Comparison of ENCODE assay signal across 8 mouse cellular contexts in the genomic region with DNA sequence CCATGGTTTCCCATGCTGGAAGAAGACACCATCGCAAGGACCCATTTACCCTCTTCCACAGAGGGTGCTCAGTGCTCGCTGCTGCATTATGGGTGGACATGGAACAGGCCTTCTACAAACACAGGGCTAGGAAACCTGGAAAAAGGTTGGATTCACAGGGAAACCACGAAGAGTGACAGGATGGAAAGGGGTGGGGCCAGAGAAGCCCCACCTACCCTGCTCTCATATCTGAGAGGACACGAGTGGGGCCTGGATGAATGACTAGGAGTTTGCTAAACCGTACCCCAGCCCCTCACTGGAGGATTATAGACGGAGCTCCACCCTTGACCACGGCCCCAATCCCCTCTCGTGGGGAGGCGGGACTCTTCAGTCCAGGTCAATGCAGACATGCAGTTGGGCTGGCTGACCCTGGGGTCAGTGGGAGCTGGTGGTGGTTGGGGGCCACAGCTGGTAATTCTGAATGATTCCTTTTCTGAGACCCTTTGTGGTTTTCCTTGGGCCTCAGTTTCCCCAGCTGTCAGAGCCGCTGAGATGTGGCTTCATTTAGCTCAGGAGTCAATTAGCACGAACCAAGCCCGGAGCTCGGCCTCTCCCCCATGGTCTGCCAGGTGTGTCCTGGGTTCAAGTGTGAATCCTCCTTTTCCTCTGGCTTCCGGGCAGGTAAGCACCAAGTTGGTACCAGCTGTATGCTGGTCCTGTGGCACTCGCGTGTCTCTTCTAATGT. TPM values are rescaled to one million over a fixed set of nuclear protein-coding genes. Genes with fewer than 3 reads are reported as not detected.
DNase-seq lines count a peak whose midpoint lies in the region; ATAC-seq and TF ChIP-seq lines count a peak whose summit lies in the region.

No protein-coding gene starts in this region.

- peak overlapping the region; percentile 97 for H3K27ac ChIP-seq in gastrocnemius, adult 2 months
- H3K27ac ChIP-seq in neural tube, embryonic 12.5 days: 0 out of 2 replicates have a peak overlapping the region, but pooled peaks have one; percentile 50
- peak overlapping the region; percentile 86 for H3K27ac ChIP-seq in limb, embryonic 12.5 days
- peak overlapping the region; percentile 84 for H3K27ac ChIP-seq in stomach, embryonic 15.5 days

- peaks cover 11% of the 10 kb centered on the region for H3K27me3 ChIP-seq in neural tube, embryonic 12.5 days (replicated peaks)
- H3K27me3 ChIP-seq in limb, embryonic 12.5 days: peaks cover 10% of the 10 kb centered on the region; the same call in 1 of the 2 replicates
- 0 out of 2 replicates have a peak, but pooled peaks cover 4% of the 10 kb centered on the region for H3K27me3 ChIP-seq in stomach, embryonic 15.5 days (replicated peaks)

- H3K4me3 ChIP-seq in gastrocnemius, adult 2 months: peak overlapping the region; percentile 70
- no peak overlapping the region for H3K4me3 ChIP-seq in neural tube, embryonic 12.5 days
- H3K4me3 ChIP-seq in limb, embryonic 12.5 days (replicated peaks): no peak overlapping the region
- H3K4me3 ChIP-seq in stomach, embryonic 15.5 days (replicated peaks): no peak overlapping the region

- DNase-seq in gastrocnemius, adult 2 months: peak; percentile 63
- DNase-seq in gastrocnemius, postnatal 25 days: no peak
- DNase-seq in neural tube, embryonic 10.5 days (ENCODE audit: extremely low spot score, low spot score): no peak
- no peak for DNase-seq in testis, postnatal 10 days (ENCODE audit: low spot score)
- DNase-seq in c-Kit-positive CD71-positive TER-119-positive erythroid progenitor cells, embryonic 14.5 days (ENCODE audit: low spot score): no peak

- ATAC-seq in neural tube, embryonic 12.5 days (ENCODE audit: low FRiP score, low read depth): no peak
- ATAC-seq in limb, embryonic 12.5 days (ENCODE audit: insufficient number of reproducible peaks, insufficient read depth, low FRiP score, low TSS enrichment, low read depth): no peak
- ATAC-seq in stomach, embryonic 15.5 days (ENCODE audit: insufficient read depth, low FRiP score, low read depth): no peak

- WGBS in neural tube, embryonic 12.5 days: 80% methylated on average over 16 of the region's 16 CpGs
- 78% methylated on average over 16 of the region's 16 CpGs for WGBS in limb, embryonic 12.5 days
- 72% methylated on average over 16 of the region's 16 CpGs for WGBS in stomach, embryonic 15.5 days

- H3K36me3 ChIP-seq in neural tube, embryonic 12.5 days: peaks cover 2% of the 10 kb centered on the region; the same call in 1 of the 2 replicates
- peaks cover 14% of the 10 kb centered on the region for H3K36me3 ChIP-seq in limb, embryonic 12.5 days
- H3K36me3 ChIP-seq in stomach, embryonic 15.5 days: peaks cover 7% of the 10 kb centered on the region; the same call in 1 of the 2 replicates

- no peak for TF ChIP-seq CTCF in gastrocnemius, adult 2 months (IDR thresholded peaks at IDR 0.05)

- peaks cover 85% of the 10 kb centered on the region for H3K4me1 ChIP-seq in neural tube, embryonic 12.5 days
- H3K4me1 ChIP-seq in limb, embryonic 12.5 days (replicated peaks): peaks cover 98% of the 10 kb centered on the region
- peaks cover 96% of the 10 kb centered on the region for H3K4me1 ChIP-seq in stomach, embryonic 15.5 days

- no peak overlapping the region for H3K4me2 ChIP-seq in neural tube, embryonic 12.5 days (replicated peaks)
- no peak overlapping the region for H3K4me2 ChIP-seq in limb, embryonic 12.5 days
- H3K4me2 ChIP-seq in stomach, embryonic 15.5 days: no peak overlapping the region

- no peaks in the 10 kb centered on the region for H3K9me3 ChIP-seq in neural tube, embryonic 12.5 days
- no peaks in the 10 kb centered on the region for H3K9me3 ChIP-seq in limb, embryonic 12.5 days
- no peaks in the 10 kb centered on the region for H3K9me3 ChIP-seq in stomach, embryonic 15.5 days

- 0 out of 2 replicates have a peak overlapping the region, but pooled peaks have one; percentile 1 for H3K9ac ChIP-seq in neural tube, embryonic 12.5 days
- no peak overlapping the region for H3K9ac ChIP-seq in limb, embryonic 12.5 days (replicated peaks)
- H3K9ac ChIP-seq in stomach, embryonic 15.5 days: no peak overlapping the region

- intact Hi-C loops in gastrocnemius, adult 2 months (cut with DNase I): no loop called here

RNA-seq across cellular contexts. Expression of gene Smim24, which starts 19.9 kb away (rescaled TPM):
- total RNA-seq in gastrocnemius, adult 2 months (2021): not detected
- total RNA-seq in gastrocnemius, postnatal 25 days (2021): under 1 TPM in 1 of 2 experiments, not detected in 1; 0.67 TPM
- polyA plus RNA-seq in neural tube, embryonic 12.5 days (2016; fragmentation: Nextera tagmentation; extraction: Ambion mirVana): 2.1 and 2.7 TPM in 2 replicates
- polyA plus RNA-seq in limb, embryonic 12.5 days (2016; fragmentation: Nextera tagmentation; extraction: Ambion mirVana): 2.9 and 3.0 TPM in 2 replicates
- 59.5 and 77.5 TPM in 2 replicates for polyA plus RNA-seq in stomach, embryonic 15.5 days (2015; fragmentation: Nextera tagmentation; extraction: Ambion mirVana)

RNA-seq across cellular contexts. Expression of gene Gm48552, which starts 23.9 kb away (rescaled TPM):
- total RNA-seq in gastrocnemius, adult 2 months (2021): 1 to 10 TPM in 1 of 2 experiments, under 1 TPM in 1; 0.84 to 1.0 TPM
- total RNA-seq in gastrocnemius, postnatal 25 days (2021): under 1 TPM in 1 of 2 experiments, not detected in 1; 0.59 TPM
- 2.3 and 2.5 TPM in 2 replicates for polyA plus RNA-seq in neural tube, embryonic 12.5 days (2016; fragmentation: Nextera tagmentation; extraction: Ambion mirVana)
- polyA plus RNA-seq in limb, embryonic 12.5 days (2016; fragmentation: Nextera tagmentation; extraction: Ambion mirVana): 1.1 and 3.1 TPM in 2 replicates
- 0.41 and 1.4 TPM in 2 replicates for polyA plus RNA-seq in stomach, embryonic 15.5 days (2015; fragmentation: Nextera tagmentation; extraction: Ambion mirVana)

RNA-seq across cellular contexts. Expression of gene Gm48551, which starts 28.5 kb away (rescaled TPM):
- 1 to 10 TPM in 1 of 2 experiments, under 1 TPM in 1; 0.87 to 2.8 TPM for total RNA-seq in gastrocnemius, adult 2 months (2021)
- 1 to 10 TPM in 1 of 2 experiments, under 1 TPM in 1; 0.78 to 1.0 TPM for total RNA-seq in gastrocnemius, postnatal 25 days (2021)
- polyA plus RNA-seq in neural tube, embryonic 12.5 days (2016; fragmentation: Nextera tagmentation; extraction: Ambion mirVana): 5.0 and 5.3 TPM in 2 replicates
- polyA plus RNA-seq in limb, embryonic 12.5 days (2016; fragmentation: Nextera tagmentation; extraction: Ambion mirVana): 3.3 and 3.8 TPM in 2 replicates
- polyA plus RNA-seq in stomach, embryonic 15.5 days (2015; fragmentation: Nextera tagmentation; extraction: Ambion mirVana): 2.9 and 3.3 TPM in 2 replicates

RNA-seq across cellular contexts. Expression of gene Dohh, which starts 28.5 kb away (rescaled TPM):
- 10 to 100 TPM; 38.1 to 39.8 TPM for total RNA-seq in gastrocnemius, adult 2 months (2021)
- total RNA-seq in gastrocnemius, postnatal 25 days (2021): 10 to 100 TPM; 41.1 to 41.2 TPM
- 75.6 and 77.9 TPM in 2 replicates for polyA plus RNA-seq in neural tube, embryonic 12.5 days (2016; fragmentation: Nextera tagmentation; extraction: Ambion mirVana)
- polyA plus RNA-seq in limb, embryonic 12.5 days (2016; fragmentation: Nextera tagmentation; extraction: Ambion mirVana): 71.9 and 74.6 TPM in 2 replicates
- 78.9 and 80.4 TPM in 2 replicates for polyA plus RNA-seq in stomach, embryonic 15.5 days (2015; fragmentation: Nextera tagmentation; extraction: Ambion mirVana)

RNA-seq across cellular contexts. Expression of gene Fzr1, which starts 34.4 kb away (rescaled TPM):
- 10 to 100 TPM; 14.0 to 18.8 TPM for total RNA-seq in gastrocnemius, adult 2 months (2021)
- 10 to 100 TPM; 13.5 to 14.0 TPM for total RNA-seq in gastrocnemius, postnatal 25 days (2021)
- 136 and 138 TPM in 2 replicates for polyA plus RNA-seq in neural tube, embryonic 12.5 days (2016; fragmentation: Nextera tagmentation; extraction: Ambion mirVana)
- 136 and 137 TPM in 2 replicates for polyA plus RNA-seq in limb, embryonic 12.5 days (2016; fragmentation: Nextera tagmentation; extraction: Ambion mirVana)
- polyA plus RNA-seq in stomach, embryonic 15.5 days (2015; fragmentation: Nextera tagmentation; extraction: Ambion mirVana): 88.5 and 90.5 TPM in 2 replicates

Comparison
In these comparisons a context has a peak if more than half of its experiments do, and no peak if none do; other contexts are left out.
1. RNA of gene Smim24, which starts 19.9 kb away (polyA plus RNA-seq): 59.5 to 77.5 TPM in stomach, embryonic 15.5 days; 2.9 to 3.0 TPM in limb, embryonic 12.5 days and 2.1 to 2.7 TPM in neural tube, embryonic 12.5 days; every median in the first group is over 10 times any median in the second.
2. Peak in every context shown above with its lines, with median percentiles within 50 percentile points of each other: H3K27ac ChIP-seq.